Comparison of ENCODE assay signal across 8 mouse cellular contexts in the genomic region with DNA sequence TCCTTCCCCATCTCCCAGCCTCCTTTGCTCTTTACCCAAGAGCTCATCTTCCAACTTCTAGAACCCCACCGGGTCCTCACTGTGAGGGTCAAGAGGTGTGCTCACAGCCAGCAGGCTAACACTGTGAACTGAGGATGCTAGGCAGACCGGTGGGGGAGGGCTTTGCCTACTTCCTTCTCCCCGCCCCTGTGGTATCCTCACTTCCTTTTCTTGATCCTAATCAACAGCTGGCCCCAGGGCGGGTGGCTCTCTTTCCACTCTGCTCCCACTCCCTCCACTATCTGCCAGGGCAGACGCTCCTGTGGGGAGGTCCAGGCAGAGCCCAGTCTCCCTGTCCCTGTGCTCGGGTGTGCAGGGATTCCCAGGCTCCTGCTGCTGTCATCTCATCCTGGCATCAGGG. TPM values are rescaled to one million over a fixed set of nuclear protein-coding genes. Genes with fewer than 3 reads are reported as not detected.
DNase-seq lines count a peak whose midpoint lies in the region; ATAC-seq and TF ChIP-seq lines count a peak whose summit lies in the region.

No protein-coding gene starts in this region.

- peak overlapping the region; percentile 71 for H3K27ac ChIP-seq in kidney, embryonic 15.5 days
- H3K27ac ChIP-seq in heart, postnatal 0 days (ENCODE audit: low read depth), result peak overlapping the region; percentile 8; the same call in 1 of the 2 replicates

- 26% methylated on average over 6 of the region's 6 CpGs for WGBS in kidney, embryonic 15.5 days
- 16% methylated on average over 6 of the region's 6 CpGs for WGBS in heart, postnatal 0 days

- TF ChIP-seq CTCF in heart, postnatal 0 days (IDR thresholded peaks at IDR 0.05; ENCODE audit: low read depth), result no peak

- no peak overlapping the region for H3K4me3 ChIP-seq in kidney, embryonic 15.5 days (replicated peaks)
- no peak overlapping the region for H3K4me3 ChIP-seq in heart, postnatal 0 days (ENCODE audit: low read depth, low read length)

- no peak for DNase-seq in kidney, adult 8-10 months
- no peak for DNase-seq in heart, postnatal 0 days (ENCODE audit: low spot score)
- DNase-seq in lung, postnatal 14 days, result peak; percentile 48
- DNase-seq in thymus, postnatal 25 days, result peak; percentile 83
- DNase-seq in left cerebral cortex, postnatal 36 days (ENCODE audit: low spot score in 2 of 2), result no peak
- no peak for DNase-seq in testis, postnatal 14 days (ENCODE audit: low spot score)
- no peak for DNase-seq in cerebellum, postnatal 14 days

- intact Hi-C loops in left cerebral cortex, postnatal 36 days (cut with DNase I), result no loop called here

- no peak for ATAC-seq in kidney, embryonic 15.5 days (replicated peaks; ENCODE audit: low FRiP score)
- 0 out of 2 replicates have a peak, but pooled peaks have one; percentile 14 for ATAC-seq in heart, postnatal 0 days (ENCODE audit: insufficient read depth, low read depth)

- H3K9me3 ChIP-seq in kidney, embryonic 15.5 days (replicated peaks), result no peaks in the 10 kb centered on the region
- no peaks in the 10 kb centered on the region for H3K9me3 ChIP-seq in heart, postnatal 0 days (replicated peaks; ENCODE audit: control insufficient read depth, low read length)

- peaks cover 8% of the 10 kb centered on the region; the same call in 1 of the 2 replicates for H3K27me3 ChIP-seq in kidney, embryonic 15.5 days
- peaks cover 39% of the 10 kb centered on the region for H3K27me3 ChIP-seq in heart, postnatal 0 days (ENCODE audit: control insufficient read depth, insufficient read depth, low read length)

- H3K4me1 ChIP-seq in kidney, embryonic 15.5 days, result peaks cover 59% of the 10 kb centered on the region
- H3K4me1 ChIP-seq in heart, postnatal 0 days (ENCODE audit: control insufficient read depth, insufficient read depth), result peaks cover 18% of the 10 kb centered on the region; the same call in 1 of the 2 replicates

- no peak overlapping the region for H3K9ac ChIP-seq in kidney, embryonic 15.5 days
- no peak overlapping the region for H3K9ac ChIP-seq in heart, postnatal 0 days (replicated peaks; ENCODE audit: low read depth, low read length)

- TF ChIP-seq EP300 in heart, postnatal 0 days (IDR thresholded peaks at IDR 0.05; ENCODE audit: low read depth), result no peak

- H3K36me3 ChIP-seq in kidney, embryonic 15.5 days, result no peaks in the 10 kb centered on the region
- no peaks in the 10 kb centered on the region for H3K36me3 ChIP-seq in heart, postnatal 0 days (replicated peaks; ENCODE audit: control insufficient read depth, insufficient read depth, low read length)

- 0 out of 2 replicates have a peak overlapping the region, but pooled peaks have one; percentile 14 for H3K4me2 ChIP-seq in kidney, embryonic 15.5 days
- peak overlapping the region; percentile 23; the same call in 1 of the 2 replicates for H3K4me2 ChIP-seq in heart, postnatal 0 days (ENCODE audit: low read depth, low read length)

RNA-seq across cellular contexts. Expression of a gene that starts 1.5 kb away (rescaled TPM):
- polyA plus RNA-seq in kidney, embryonic 15.5 days (2015; fragmentation: Nextera tagmentation; extraction: Ambion mirVana), result 1.2 TPM in 2 replicates
- 2.1 and 3.9 TPM in 2 replicates for total RNA-seq in heart, postnatal 0 days (2014; rRNA removed; ENCODE audit: low replicate concordance)
- 0.22 and 0.30 TPM in 2 replicates for polyA plus RNA-seq in heart, postnatal 0 days (2015; fragmentation: Nextera tagmentation; extraction: Ambion mirVana)
- under 1 TPM; 0.35 to 0.59 TPM for total RNA-seq in left cerebral cortex, postnatal 36 days (2021)

RNA-seq across cellular contexts. Expression of a gene that starts 15.6 kb away (rescaled TPM):
- 45.3 and 52.3 TPM in 2 replicates for polyA plus RNA-seq in kidney, embryonic 15.5 days (2015; fragmentation: Nextera tagmentation; extraction: Ambion mirVana)
- 40.1 and 43.4 TPM in 2 replicates for total RNA-seq in heart, postnatal 0 days (2014; rRNA removed; ENCODE audit: low replicate concordance)
- 31.9 and 35.3 TPM in 2 replicates for polyA plus RNA-seq in heart, postnatal 0 days (2015; fragmentation: Nextera tagmentation; extraction: Ambion mirVana)
- total RNA-seq in left cerebral cortex, postnatal 36 days (2021), result 100 to 1,000 TPM; 252 to 292 TPM

RNA-seq across cellular contexts. Expression of a gene that starts 26.0 kb away (rescaled TPM):
- polyA plus RNA-seq in kidney, embryonic 15.5 days (2015; fragmentation: Nextera tagmentation; extraction: Ambion mirVana), result 0.98 and 1.1 TPM in 2 replicates
- total RNA-seq in heart, postnatal 0 days (2014; rRNA removed; ENCODE audit: low replicate concordance), result 8.6 and 17.3 TPM in 2 replicates
- 3.8 and 4.5 TPM in 2 replicates for polyA plus RNA-seq in heart, postnatal 0 days (2015; fragmentation: Nextera tagmentation; extraction: Ambion mirVana)
- total RNA-seq in left cerebral cortex, postnatal 36 days (2021), result 1 to 10 TPM; 1.6 to 1.7 TPM

RNA-seq across cellular contexts. Expression of a gene that starts 36.4 kb away (rescaled TPM):
- 0.09 TPM in 1 of 2 replicates, not detected in the other for polyA plus RNA-seq in kidney, embryonic 15.5 days (2015; fragmentation: Nextera tagmentation; extraction: Ambion mirVana)
- total RNA-seq in heart, postnatal 0 days (2014; rRNA removed; ENCODE audit: low replicate concordance), result not detected in 2 replicates
- not detected in 2 replicates for polyA plus RNA-seq in heart, postnatal 0 days (2015; fragmentation: Nextera tagmentation; extraction: Ambion mirVana)
- total RNA-seq in left cerebral cortex, postnatal 36 days (2021), result 100 to 1,000 TPM; 173 to 208 TPM

Comparison
In these comparisons a context has a peak if more than half of its experiments do, and no peak if none do; other contexts are left out.
1. DNase-seq: peak in lung, postnatal 14 days (single experiment) and thymus, postnatal 25 days (single experiment); none in kidney, adult 8-10 months (0 of 2), heart, postnatal 0 days (single experiment), left cerebral cortex, postnatal 36 days (0 of 2), testis, postnatal 14 days (single experiment) and cerebellum, postnatal 14 days (0 of 2).